Mouse (Mus musculus) liver, embryonic 14.5 days (tissue): ENCODE data around the gene Sufu. TPM values are rescaled to one million over a fixed set of nuclear protein-coding genes. Genes with fewer than 3 reads are reported as not detected.

Source experiments
- ATAC-seq: fragments of 200-750 bp; cut with Nextera tagmentation; 2 replicates; pipeline ENCODE4 v1.8.0; 2017; ENCODE audit warnings: moderate number of reproducible peaks, mild to moderate bottlenecking, moderate library complexity; ENCODE audit not compliant: insufficient read depth
- DNase-seq, 3 experiments: peaks; one replicate each; pipeline ENCODE4 v3.0.0-alpha.2; 2012 to 2013; ENCODE audit warnings: low read depth in 3 of 3, low spot score in 3 of 3
- H3K27ac ChIP-seq: fragments of 300-500 bp; sonication (generic); 2 replicates; pipeline ENCODE4 v1.5.1; 2014; ENCODE audit warnings: moderate library complexity, mild to moderate bottlenecking, control low read depth, inconsistent platforms
- H3K27me3 ChIP-seq: fragments of 300-500 bp; sonication (generic); 2 replicates; pipeline ENCODE4 v1.6.1; 2014; ENCODE audit warnings: mild to moderate bottlenecking, low read length, moderate library complexity; ENCODE audit not compliant: control insufficient read depth, insufficient read depth
- H3K36me3 ChIP-seq: fragments of 300-500 bp; sonication (generic); replicated peaks from 2 replicates; pipeline ENCODE4 v1.6.1; 2014; ENCODE audit warnings: low read depth; ENCODE audit not compliant: control insufficient read depth, insufficient read depth
- H3K4me1 ChIP-seq, 2 experiments: fragments of 200-500 bp in 1 of 2; fragments of 300-500 bp in 1 of 2; sonication (generic) in 1 of 2; replicated peaks; 2 replicates each; pipeline ENCODE4 v1.6.1; 2012 to 2014; ENCODE audit warnings: antibody characterized with exemption in 1 of 2, inconsistent platforms in 1 of 2, low read length in 1 of 2; ENCODE audit not compliant: control insufficient read depth in 2 of 2, insufficient read depth in 2 of 2
- H3K4me2 ChIP-seq: fragments of 300-500 bp; sonication (generic); 2 replicates; pipeline ENCODE4 v1.6.1; 2014; ENCODE audit warnings: low read depth, mild to moderate bottlenecking, control low read depth, moderate library complexity
- H3K4me3 ChIP-seq, 2 experiments: fragments of 200-500 bp in 1 of 2; fragments of 300-500 bp in 1 of 2; sonication (generic) in 1 of 2; 2 replicates each; pipeline ENCODE4 v1.5.1; 2012 to 2014; ENCODE audit warnings: low read depth in 2 of 2, low read length in 2 of 2, mild to moderate bottlenecking in 2 of 2, control low read depth in 1 of 2, inconsistent platforms in 1 of 2, moderate library complexity in 1 of 2; ENCODE audit not compliant: insufficient read depth in 1 of 2
- H3K9ac ChIP-seq: fragments of 300-500 bp; sonication (generic); replicated peaks from 2 replicates; pipeline ENCODE4 v1.6.1; 2014; ENCODE audit warnings: mild to moderate bottlenecking, control low read depth, moderate library complexity
- H3K9me3 ChIP-seq: fragments of 300-500 bp; sonication (generic); 2 replicates; pipeline ENCODE4 v1.6.1; 2016; ENCODE audit warnings: low read length, mixed read lengths; ENCODE audit not compliant: control insufficient read depth
- CTCF ChIP-seq: IDR thresholded peaks from 2 replicates; pipeline ENCODE4 v1.5.1; 2016; ENCODE audit warnings: antibody characterized with exemption, low read depth, control low read depth
- EP300 ChIP-seq: IDR thresholded peaks from 2 replicates; pipeline ENCODE4 v1.6.1; 2016; ENCODE audit warnings: antibody characterized with exemption, low read depth
- WGBS: fragments of 180-500 bp; shearing (Covaris S2); extraction: QIAGEN DNeasy Blood & Tissue Kit; methylation state at CpG from one replicate; pipeline ENCODE4 v1.1.7; 2014; ENCODE audit not compliant: insufficient replicate concordance; 5-methylcytosine and 5-hydroxymethylcytosine counted together
- polyA plus RNA-seq, 2 experiments: library from polyadenylated mRNA; depleted of rRNA in 1 of 2; stranded (reverse) in 1 of 2; unstranded in 1 of 2; fragments of >200 nt; fragmentation: Nextera tagmentation in 1 of 2; extraction: Ambion mirVana in 1 of 2; gene quantifications; 2 replicates each; pipeline versions ENCODE4 v1.2.1 to v1.2.3; 2012 to 2014

The Sufu gene
- polyA plus RNA-seq, 2 experiments: 3.6 to 4.2 TPM

- no peak overlapping the region; the same call in 1 of the 2 replicates for H3K27ac ChIP-seq
- 59% methylated on average over 3 of the region's 3 CpGs for WGBS
Observed at GRCm38 (mm10) chr19:46506372-46506717, 109.6 kb downstream of the Sufu start.

GRCm38 (mm10) chr19:46507181-46507581 lies 110.5 kb downstream of the Sufu start:
- TF ChIP-seq EP300: no peak
- TF ChIP-seq CTCF: no peak
- no peaks in the 10 kb centered on the region for H3K9me3 ChIP-seq
- H3K27me3 ChIP-seq: no peaks in the 10 kb centered on the region
- no peak overlapping the region for H3K27ac ChIP-seq
- no peak overlapping the region for H3K4me2 ChIP-seq
- no peak overlapping the region for H3K4me3 ChIP-seq
- no peak overlapping the region for H3K9ac ChIP-seq
- ATAC-seq: no peak
- WGBS: 80% methylated on average over 8 of the region's 8 CpGs
- peaks cover 27 to 54% of the 10 kb centered on the region in 2 experiments for H3K4me1 ChIP-seq
- H3K36me3 ChIP-seq: peaks cover 19% of the 10 kb centered on the region
- DNase-seq: no peak

More at GRCm38 (mm10) chr19:46506372-46506717, 109.6 kb downstream of the Sufu start:
- Histone ChIP-seq H3K4me3 (no peak overlapping the region), H3K9me3 (no peaks in the 10 kb centered on the region), H3K36me3 (peaks cover 13% of the 10 kb centered on the region), H3K27me3 (no peaks in the 10 kb centered on the region), H3K9ac (no peak overlapping the region), H3K4me1 (peaks cover 27 to 54% of the 10 kb centered on the region in 2 experiments), H3K4me2 (peak overlapping the region; percentile 82)
- ATAC-seq (no peak), DNase-seq (no peak)
- no peak for TF ChIP-seq CTCF
- no peak for TF ChIP-seq EP300

- Histone ChIP-seq H3K9ac (no peak overlapping the region), H3K4me1 (peaks cover 27 to 54% of the 10 kb centered on the region in 2 experiments), H3K27ac (no peak overlapping the region), H3K36me3 (peaks cover 24% of the 10 kb centered on the region), H3K27me3 (no peaks in the 10 kb centered on the region), H3K4me2 (no peak overlapping the region), H3K9me3 (no peaks in the 10 kb centered on the region), H3K4me3 (no peak overlapping the region)
- TF ChIP-seq CTCF (no peak), EP300 (no peak)
- WGBS: 59% methylated on average over 1 of the region's 1 CpGs
- ATAC-seq (no peak), DNase-seq (no peak)
Observed at GRCm38 (mm10) chr19:46507806-46508205, 111.1 kb downstream of the Sufu start.

GRCm38 (mm10) chr19:46508738-46509137 lies 112.0 kb downstream of the Sufu start:
- 79% methylated on average over 3 of the region's 3 CpGs for WGBS
- no peak overlapping the region for H3K4me2 ChIP-seq

GRCm38 (mm10) chr19:46509202-46509601 lies 112.5 kb downstream of the Sufu start:
- 61% methylated on average over 3 of the region's 3 CpGs for WGBS
- H3K4me2 ChIP-seq: no peak overlapping the region
- ATAC-seq (no peak), DNase-seq (no peak)
- no peak overlapping the region for H3K27ac ChIP-seq
- TF ChIP-seq CTCF: no peak
- TF ChIP-seq EP300: no peak
- H3K9ac ChIP-seq: no peak overlapping the region
- no peaks in the 10 kb centered on the region for H3K27me3 ChIP-seq
- H3K36me3 ChIP-seq: peaks cover 37% of the 10 kb centered on the region
- H3K4me3 ChIP-seq: no peak overlapping the region
- no peaks in the 10 kb centered on the region for H3K9me3 ChIP-seq
- peaks cover 27 to 50% of the 10 kb centered on the region in 2 experiments for H3K4me1 ChIP-seq

More at GRCm38 (mm10) chr19:46508738-46509137, 112.0 kb downstream of the Sufu start:
- H3K27me3 ChIP-seq: no peaks in the 10 kb centered on the region
- no peak for ATAC-seq
- no peak for TF ChIP-seq CTCF
- TF ChIP-seq EP300: no peak
- peaks cover 27 to 54% of the 10 kb centered on the region in 2 experiments for H3K4me1 ChIP-seq
- DNase-seq: no peak
- no peaks in the 10 kb centered on the region for H3K9me3 ChIP-seq
- no peak overlapping the region for H3K9ac ChIP-seq
- H3K27ac ChIP-seq: no peak overlapping the region
- H3K36me3 ChIP-seq: peaks cover 33% of the 10 kb centered on the region
- no peak overlapping the region for H3K4me3 ChIP-seq
